Mouse (Mus musculus): ENCODE data around the gene Man2a2. TPM values are rescaled to one million over a fixed set of nuclear protein-coding genes. Genes with fewer than 3 reads are reported as not detected.

The Man2a2 gene
- polyA plus RNA-seq, 1 experiment from 2014 or later, result 22.3 TPM

Other genes with a start within 250 kb of the Man2a2 start
- 13.7 and 14.9 TPM in 2 replicates for gene Sema4b, start 184.5 kb downstream of the Man2a2 start, polyA plus RNA-seq (2015; fragmentation: Nextera tagmentation; extraction: Ambion mirVana)
- 79.1 and 90.8 TPM in 2 replicates for gene Cib1, start 138.6 kb downstream of the Man2a2 start, polyA plus RNA-seq (2015; fragmentation: Nextera tagmentation; extraction: Ambion mirVana)
- gene Gdpgp1, start 138.5 kb downstream of the Man2a2 start, polyA plus RNA-seq (2015; fragmentation: Nextera tagmentation; extraction: Ambion mirVana), result 3.0 and 4.0 TPM in 2 replicates
- gene Ttll13, start 125.0 kb downstream of the Man2a2 start, polyA plus RNA-seq (2015; fragmentation: Nextera tagmentation; extraction: Ambion mirVana), result 0.73 and 0.93 TPM in 2 replicates
- gene Ngrn, start 110.2 kb downstream of the Man2a2 start, polyA plus RNA-seq (2015; fragmentation: Nextera tagmentation; extraction: Ambion mirVana), result 44.6 and 45.7 TPM in 2 replicates
- 9.5 and 11.1 TPM in 2 replicates for gene Vps33b, start 101.7 kb downstream of the Man2a2 start, polyA plus RNA-seq (2015; fragmentation: Nextera tagmentation; extraction: Ambion mirVana)
- gene Prc1, start 76.9 kb downstream of the Man2a2 start, polyA plus RNA-seq (2015; fragmentation: Nextera tagmentation; extraction: Ambion mirVana), result 170 and 177 TPM in 2 replicates
- gene Rccd1, start 46.9 kb downstream of the Man2a2 start, polyA plus RNA-seq (2015; fragmentation: Nextera tagmentation; extraction: Ambion mirVana), result 6.6 and 10.2 TPM in 2 replicates
- gene Unc45a, start 30.4 kb downstream of the Man2a2 start, polyA plus RNA-seq (2015; fragmentation: Nextera tagmentation; extraction: Ambion mirVana), result 36.8 and 42.2 TPM in 2 replicates
- gene Hddc3, start 28.3 kb downstream of the Man2a2 start, polyA plus RNA-seq (2015; fragmentation: Nextera tagmentation; extraction: Ambion mirVana), result 19.6 and 21.2 TPM in 2 replicates
- gene Fes, start 16.6 kb upstream of the Man2a2 start, polyA plus RNA-seq (2015; fragmentation: Nextera tagmentation; extraction: Ambion mirVana), result 15.2 and 17.8 TPM in 2 replicates
- 16.3 and 16.7 TPM in 2 replicates for gene Furin, start 34.1 kb upstream of the Man2a2 start, polyA plus RNA-seq (2015; fragmentation: Nextera tagmentation; extraction: Ambion mirVana)
- gene Blm, start 163.7 kb upstream of the Man2a2 start, polyA plus RNA-seq (2015; fragmentation: Nextera tagmentation; extraction: Ambion mirVana), result 28.0 and 29.6 TPM in 2 replicates